Mouse (Mus musculus) heart, adult 2 months (tissue): ENCODE data around the gene Hjurp.

Experiments used
- CTCF ChIP-seq: fragments of 200-600 bp; IDR thresholded peaks from 2 replicates; pipeline ENCODE4 v1.8.1; 2022; ENCODE audit warnings: antibody characterized with exemption, mild to moderate bottlenecking, moderate library complexity
- EP300 ChIP-seq: fragments of 200-500 bp; IDR thresholded peaks from 2 replicates; pipeline ENCODE4 v1.6.1; 2011; ENCODE audit warnings: low read depth, low read length, control low read depth; ENCODE audit not compliant: insufficient read depth
- POLR2A ChIP-seq: fragments of 200-500 bp; IDR thresholded peaks from 2 replicates; pipeline ENCODE4 v1.6.1; 2011; ENCODE audit warnings: mild to moderate bottlenecking, low read depth, low read length, control low read depth; ENCODE audit not compliant: insufficient read depth

DNA sequence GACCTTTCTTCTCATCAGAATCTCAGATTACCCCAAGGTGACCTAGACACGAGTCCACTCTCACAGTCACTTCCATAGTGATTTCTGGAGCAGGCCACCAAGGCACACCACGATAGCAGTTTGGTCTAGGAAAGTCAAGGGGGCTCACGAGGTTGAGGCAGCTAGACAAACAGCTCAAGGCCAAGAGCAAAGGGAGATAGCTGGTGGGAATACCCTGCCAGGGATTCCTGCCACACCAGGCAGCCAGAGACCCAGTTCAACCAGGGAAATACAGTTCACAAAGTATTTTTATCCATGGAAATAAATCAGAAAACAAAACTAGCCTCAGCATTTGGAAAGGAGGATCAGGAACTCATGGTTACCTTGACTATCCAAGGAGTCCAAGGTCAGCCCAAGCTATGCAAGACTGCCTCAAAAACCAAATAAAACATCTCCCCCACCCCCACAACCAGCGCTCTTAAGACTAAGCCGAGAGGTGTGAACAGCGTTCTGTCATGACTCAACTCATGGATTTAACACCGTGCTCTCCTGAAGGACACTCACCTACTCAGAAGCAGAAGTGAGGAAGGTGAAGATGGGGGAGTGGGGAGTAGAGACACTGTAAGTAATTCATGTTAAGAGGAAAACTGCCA lies 13.1 kb downstream of the Hjurp start:
- TF ChIP-seq POLR2A, result no peak
- no peak for TF ChIP-seq CTCF
- TF ChIP-seq EP300, result no peak
